Mouse (Mus musculus) ovary, postnatal 10 days (tissue): Measurements from ENCODE around the gene Ctsw.
A peak's percentile ranks its signal among the peaks of the same experiment; 100 is the strongest.
"Not testable (repeated sequence)": the region's sequence is repeated elsewhere in the genome, so short reads cannot be mapped to it uniquely, and the experiment has no call there.

Experiments used
- DNase-seq: peaks from one replicate; pipeline ENCODE4 v3.0.0; 2022; ENCODE audit warnings: low spot score

The Ctsw gene

GRCm38 (mm10) chr19:5468374-5468773 lies at the start of gene Ctsw:
TSS of gene Ctsw (minus strand) at chr19:5468507.
- no peak for DNase-seq

- no peak for DNase-seq
Observed at GRCm38 (mm10) chr19:5516906-5517505, 48.7 kb upstream of the Ctsw start.

- no peak for DNase-seq
Observed at GRCm38 (mm10) chr19:5515840-5516777, 47.8 kb upstream of the Ctsw start.

DNA sequence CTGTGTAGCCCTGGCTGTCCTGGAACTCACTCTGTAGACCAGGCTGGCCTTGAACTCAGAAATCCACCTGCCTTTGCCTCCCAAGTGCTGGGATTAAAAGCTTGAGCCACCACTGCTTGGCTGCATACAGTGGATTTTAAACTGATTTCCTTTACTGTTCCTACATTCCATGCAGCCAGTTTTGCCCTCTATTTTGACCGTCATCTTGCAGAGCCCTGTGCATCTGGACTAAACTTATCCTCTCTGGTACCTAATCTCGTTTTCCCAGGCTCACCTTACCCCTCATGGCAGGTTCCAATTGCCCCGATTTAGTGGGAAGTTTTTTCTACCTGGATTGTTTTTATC lies 44.7 kb upstream of the Ctsw start:
- DNase-seq, result no peak

GRCm38 (mm10) chr19:5512091-5513004 lies 44.0 kb upstream of the Ctsw start:
- DNase-seq, result no peak

GRCm38 (mm10) chr19:5511074-5511632 lies 42.8 kb upstream of the Ctsw start:
- DNase-seq, result no peak

- peak; percentile 91 for DNase-seq
Observed at GRCm38 (mm10) chr19:5510031-5511026, 42.0 kb upstream of the Ctsw start, which contains the start of gene Snx32. TSS of gene Snx32 (minus strand) at chr19:5510538.

DNA sequence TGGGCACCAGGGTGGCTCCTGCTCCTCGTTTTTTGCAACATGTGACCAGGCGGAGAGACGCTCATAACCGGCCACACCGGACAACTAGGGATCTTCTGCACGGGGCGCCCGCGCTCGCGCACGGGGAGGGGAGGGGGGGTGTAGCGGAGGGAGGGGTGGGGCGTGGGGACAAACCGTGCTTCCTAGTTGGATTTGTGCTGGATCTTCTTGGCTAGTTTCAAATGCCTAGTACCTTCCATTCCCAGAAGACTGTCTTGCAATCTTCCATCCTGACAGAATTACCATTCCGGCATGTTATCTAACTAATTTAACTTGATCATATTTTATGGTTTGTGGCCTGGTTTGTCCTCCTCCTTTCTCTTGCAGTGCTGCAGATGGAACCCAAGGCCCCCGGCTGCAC lies 35.4 kb upstream of the Ctsw start, which contains the start of gene 1700020D05Rik:
Gene 1700020D05Rik (minus strand): TSS at position 101 of the 400 bp plus-strand sequence.
- DNase-seq, result no peak

DNA sequence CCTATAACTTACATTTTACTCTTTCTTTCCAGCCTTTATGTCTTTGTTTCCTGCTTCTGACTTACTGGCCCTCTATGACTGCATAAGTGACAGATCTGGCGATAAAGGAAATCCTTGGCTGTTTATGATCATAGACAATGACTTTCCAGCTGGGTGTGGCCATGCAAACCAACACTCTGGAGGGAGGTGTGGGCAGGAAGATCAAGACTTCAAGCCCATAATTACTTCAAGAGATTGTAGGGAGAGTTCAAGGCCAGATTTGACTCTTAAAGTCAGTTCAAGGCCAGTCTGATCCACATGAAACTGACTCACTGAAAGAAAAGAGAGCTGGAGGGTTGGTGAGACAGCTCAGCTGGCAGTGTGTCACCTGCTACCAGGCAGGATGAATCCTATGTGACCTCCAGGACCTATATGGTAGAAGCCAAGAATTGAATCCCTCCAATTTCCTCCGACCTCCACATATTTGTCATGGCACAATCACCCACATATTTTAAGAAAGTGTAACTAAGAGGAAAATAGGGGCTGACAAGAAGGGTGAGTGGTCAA lies 32.1 kb upstream of the Ctsw start:
- no peak for DNase-seq

DNA sequence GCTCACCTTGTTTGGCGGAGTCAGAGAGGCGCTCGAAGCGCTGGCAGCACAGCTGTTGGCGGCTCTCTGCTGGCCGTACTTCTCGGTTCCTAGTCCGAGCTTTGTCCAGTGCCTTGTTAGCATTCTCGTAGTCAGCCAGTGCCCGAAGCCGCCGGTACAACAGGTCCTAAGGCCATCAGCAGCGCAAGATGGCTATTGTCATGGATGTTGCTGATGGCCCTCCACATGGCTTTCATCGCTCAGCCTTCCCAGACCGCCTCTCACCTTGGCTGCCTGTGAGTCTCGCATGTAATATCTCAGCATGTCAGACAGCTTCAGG lies 27.7 kb upstream of the Ctsw start:
- DNase-seq, result no peak

GRCm38 (mm10) chr19:5495353-5496051 lies 27.2 kb upstream of the Ctsw start:
- no peak for DNase-seq

- DNase-seq, result no peak
Observed at GRCm38 (mm10) chr19:5494314-5494713, 26.0 kb upstream of the Ctsw start.

DNA sequence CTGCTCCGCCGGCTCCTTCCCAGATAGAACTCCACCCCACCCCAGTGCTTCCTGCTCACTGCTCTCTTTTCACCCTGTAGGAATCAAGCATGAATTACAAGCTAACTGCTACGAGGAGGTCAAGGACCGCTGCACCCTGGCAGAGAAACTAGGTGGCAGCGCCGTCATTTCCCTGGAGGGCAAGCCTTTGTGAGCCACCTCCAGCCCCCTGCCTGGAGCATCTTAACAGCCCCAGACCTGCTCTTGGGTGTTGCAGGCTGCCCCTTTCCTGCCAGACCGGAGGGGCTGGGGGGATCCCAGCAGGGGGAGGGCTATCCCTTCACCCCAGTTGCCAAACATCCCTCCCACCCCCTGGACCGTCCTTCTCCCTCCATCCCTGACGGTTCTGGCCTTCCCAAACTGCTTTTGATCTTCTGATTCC lies 25.0 kb upstream of the Ctsw start:
- not testable (repeated sequence) for DNase-seq

DNA sequence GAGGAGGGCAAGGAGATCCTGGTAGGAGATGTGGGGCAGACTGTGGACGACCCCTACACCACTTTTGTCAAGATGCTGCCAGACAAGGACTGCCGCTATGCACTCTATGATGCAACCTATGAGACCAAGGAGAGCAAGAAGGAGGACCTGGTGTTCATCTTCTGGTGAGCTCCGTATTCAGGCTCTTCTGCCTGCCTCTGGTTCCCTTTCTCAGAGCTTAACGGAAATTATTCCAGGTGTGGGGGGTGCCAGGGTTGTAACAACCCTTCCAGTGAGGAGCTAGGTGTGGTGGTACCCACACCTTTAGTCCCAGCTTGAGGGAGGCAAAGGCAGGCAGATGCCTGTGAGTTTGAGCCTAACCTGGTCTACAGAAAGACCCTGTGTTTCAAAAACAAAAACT lies 24.3 kb upstream of the Ctsw start:
- no peak for DNase-seq

DNA sequence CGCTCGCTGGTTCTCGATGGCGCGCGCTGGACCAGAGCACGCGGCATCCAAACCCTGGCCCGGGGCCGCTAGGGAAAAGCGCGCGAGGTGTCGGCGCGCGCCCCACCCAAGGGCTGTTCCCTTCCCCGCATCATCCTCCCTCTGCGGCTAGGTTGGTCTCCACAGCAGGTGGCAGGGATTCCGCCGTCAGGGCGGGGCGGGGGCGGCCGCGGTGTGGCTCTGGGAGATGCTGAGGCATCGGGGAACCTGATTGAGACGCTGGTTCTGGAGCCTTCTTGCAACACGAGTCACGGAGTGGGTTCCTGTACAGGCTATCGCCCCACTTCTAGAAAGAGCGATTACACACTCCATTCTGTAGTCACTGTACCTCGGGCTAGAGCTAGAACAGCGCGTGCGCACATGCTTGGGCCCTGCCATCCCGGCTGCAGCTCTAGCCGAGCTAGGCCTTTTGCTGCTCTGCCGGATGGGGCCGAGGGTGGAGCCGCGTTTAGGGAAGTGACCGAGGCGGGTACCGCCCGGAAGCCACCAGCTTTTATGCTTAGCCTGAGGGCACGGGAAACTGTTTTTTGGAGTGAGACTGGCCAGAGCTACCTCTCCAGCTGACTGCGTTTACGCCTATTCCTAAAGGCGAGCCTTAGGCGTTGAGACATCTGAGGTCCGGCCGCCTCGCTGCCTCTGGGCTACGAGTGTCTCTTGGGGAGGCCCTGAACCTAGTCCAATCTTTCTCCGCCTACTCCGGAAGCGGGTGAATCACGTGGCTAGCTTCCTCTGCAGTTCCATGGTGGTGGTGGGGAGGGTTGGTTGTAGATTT lies 22.8 kb upstream of the Ctsw start:
- DNase-seq, result peak; percentile 75

- DNase-seq, result peak; percentile 86
Observed at GRCm38 (mm10) chr19:5490313-5490897, 22.1 kb upstream of the Ctsw start, which contains the start of gene Cfl1. TSS of gene Cfl1 (plus strand) at chr19:5490455.

- not testable (repeated sequence) for DNase-seq
Observed at GRCm38 (mm10) chr19:5489721-5490120, 21.4 kb upstream of the Ctsw start.

GRCm38 (mm10) chr19:5488878-5489571 lies 20.7 kb upstream of the Ctsw start:
- peak; percentile 96 for DNase-seq
